Mouse (Mus musculus): ENCODE results near the gene Tmem219.

DNA sequence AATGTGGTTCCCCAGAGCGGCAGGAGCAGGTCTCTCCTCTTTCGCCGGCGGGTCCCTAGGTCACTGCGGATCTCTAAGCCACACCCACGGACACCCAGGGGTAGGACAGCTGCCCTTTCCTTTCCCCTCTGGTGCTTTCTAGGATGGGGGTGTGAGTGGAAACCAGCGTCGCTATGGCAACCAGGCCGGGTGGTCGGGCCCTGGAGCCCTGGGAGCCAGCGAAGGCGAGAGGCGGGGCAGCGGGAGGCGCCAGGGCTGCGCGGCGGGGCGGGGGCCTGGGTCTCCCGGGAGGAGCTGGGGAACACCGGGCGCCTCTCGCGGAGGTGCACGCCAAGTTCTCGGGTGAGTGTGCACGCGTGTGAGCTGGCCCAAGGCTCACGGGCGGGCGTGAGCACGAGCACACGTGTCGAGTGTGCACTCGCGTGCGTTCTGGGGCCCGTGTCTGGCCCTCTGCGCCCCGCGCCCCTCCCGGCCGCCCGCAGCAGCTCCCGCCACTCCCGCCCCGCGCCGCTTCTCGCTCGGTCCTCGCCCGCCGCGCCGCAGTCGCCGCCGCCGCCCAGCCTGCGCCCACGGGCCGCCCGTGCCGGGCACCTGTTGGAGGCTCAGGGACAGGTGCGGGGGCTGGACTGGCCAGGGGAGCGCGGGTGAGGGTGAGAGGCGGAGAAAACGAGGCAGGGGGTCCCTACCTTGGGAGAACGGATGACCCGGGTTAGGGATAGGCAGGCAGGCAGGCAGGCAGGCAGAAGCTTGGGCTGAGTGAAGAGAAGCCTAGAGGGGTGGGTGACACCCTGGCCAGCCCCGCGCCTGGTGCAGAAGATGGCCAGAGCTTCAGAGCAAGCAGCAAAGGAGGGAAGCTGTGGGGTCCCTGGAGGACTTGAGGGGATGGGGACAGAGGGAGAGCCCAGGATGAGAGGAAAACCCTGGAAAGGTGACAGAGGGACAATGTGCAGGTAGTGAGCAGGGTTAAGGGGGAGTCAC lies 75.0 kb downstream of the Tmem219 start:
- no peak for TF ChIP-seq CTCF (conservative IDR thresholded peaks at IDR 0.05; ENCODE audit: insufficient read depth, insufficient read length, low read depth, low read length)
- TF ChIP-seq POLR2A (IDR thresholded peaks at IDR 0.05; ENCODE audit: low read depth, low read length), result no peak
